Mouse (Mus musculus) forebrain, embryonic 13.5 days (tissue): Measurements from ENCODE around the gene Lrrfip2. TPM values are rescaled to one million over a fixed set of nuclear protein-coding genes. Genes with fewer than 3 reads are reported as not detected.

ENCODE experiments used
- ATAC-seq: fragments of 200-750 bp; cut with Nextera tagmentation; 2 replicates; pipeline ENCODE4 v1.8.0; 2017
- H3K27ac ChIP-seq: fragments of 300-500 bp; sonication (generic); 2 replicates; pipeline ENCODE4 v1.5.1; 2015; ENCODE audit warnings: inconsistent platforms, mild to moderate bottlenecking, moderate library complexity
- H3K27me3 ChIP-seq: fragments of 300-500 bp; sonication (generic); 2 replicates; pipeline ENCODE4 v1.6.1; 2015; ENCODE audit warnings: mild to moderate bottlenecking, inconsistent platforms
- H3K36me3 ChIP-seq: fragments of 300-500 bp; sonication (generic); 2 replicates; pipeline ENCODE4 v1.6.1; 2015; ENCODE audit warnings: mild to moderate bottlenecking, inconsistent platforms; ENCODE audit not compliant: poor library complexity, severe bottlenecking
- H3K4me1 ChIP-seq: fragments of 300-500 bp; sonication (generic); 2 replicates; pipeline ENCODE4 v1.6.1; 2015; ENCODE audit warnings: inconsistent platforms
- H3K4me2 ChIP-seq: fragments of 300-500 bp; sonication (generic); 2 replicates; pipeline ENCODE4 v1.6.1; 2015; ENCODE audit warnings: inconsistent platforms, mild to moderate bottlenecking, moderate library complexity
- H3K4me3 ChIP-seq: fragments of 300-500 bp; sonication (generic); 2 replicates; pipeline ENCODE4 v1.5.1; 2015; ENCODE audit warnings: mild to moderate bottlenecking, inconsistent platforms
- H3K9ac ChIP-seq: fragments of 300-500 bp; sonication (generic); 2 replicates; pipeline ENCODE4 v1.6.1; 2015; ENCODE audit warnings: mild to moderate bottlenecking, inconsistent platforms
- H3K9me3 ChIP-seq: fragments of 300-500 bp; sonication (generic); replicated peaks from 2 replicates; pipeline ENCODE4 v1.6.1; 2016; ENCODE audit warnings: inconsistent platforms
- WGBS: fragments of 180-500 bp; shearing (Covaris S2); methylation state at CpG from one replicate; pipeline ENCODE4 v1.1.7; 2015; 5-methylcytosine and 5-hydroxymethylcytosine counted together
- polyA plus RNA-seq: library from polyadenylated mRNA; unstranded; fragments of >200 nt; fragmentation: Nextera tagmentation; extraction: Ambion mirVana; gene quantifications from 2 replicates; pipeline ENCODE4 v1.2.1, GENCODE M21; 2015

The Lrrfip2 gene
- polyA plus RNA-seq, 1 experiment from 2014 or later = 42.1 TPM

DNA sequence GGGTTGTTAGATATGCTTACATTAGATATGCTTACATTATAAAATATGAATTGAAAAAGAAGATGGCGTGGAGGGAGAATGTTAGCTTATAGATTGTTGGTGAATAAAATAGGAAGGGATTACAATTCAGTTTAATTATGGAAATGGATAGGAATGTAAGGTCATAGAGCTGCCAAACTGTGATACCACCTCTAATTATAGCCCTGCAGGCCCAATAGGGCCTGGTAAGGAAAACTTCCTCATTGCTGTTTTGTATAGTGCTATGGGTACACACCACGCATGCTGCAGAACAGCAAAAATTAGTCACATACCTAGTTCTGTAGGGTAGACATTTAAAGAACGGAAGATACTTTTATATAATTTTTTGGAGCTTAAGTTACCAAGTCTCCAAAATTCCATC, 90.8 kb downstream of the Lrrfip2 start:
- ATAC-seq = no peak
- Histone ChIP-seq H3K9ac (no peak overlapping the region), H3K36me3 (peaks cover 11% of the 10 kb centered on the region; the same call in 1 of the 2 replicates), H3K4me2 (no peak overlapping the region), H3K9me3 (no peaks in the 10 kb centered on the region), H3K4me1 (no peaks in the 10 kb centered on the region), H3K27ac (no peak overlapping the region), H3K4me3 (no peak overlapping the region), H3K27me3 (no peaks in the 10 kb centered on the region)
- WGBS = 96% methylated on average over 3 of the region's 3 CpGs

DNA sequence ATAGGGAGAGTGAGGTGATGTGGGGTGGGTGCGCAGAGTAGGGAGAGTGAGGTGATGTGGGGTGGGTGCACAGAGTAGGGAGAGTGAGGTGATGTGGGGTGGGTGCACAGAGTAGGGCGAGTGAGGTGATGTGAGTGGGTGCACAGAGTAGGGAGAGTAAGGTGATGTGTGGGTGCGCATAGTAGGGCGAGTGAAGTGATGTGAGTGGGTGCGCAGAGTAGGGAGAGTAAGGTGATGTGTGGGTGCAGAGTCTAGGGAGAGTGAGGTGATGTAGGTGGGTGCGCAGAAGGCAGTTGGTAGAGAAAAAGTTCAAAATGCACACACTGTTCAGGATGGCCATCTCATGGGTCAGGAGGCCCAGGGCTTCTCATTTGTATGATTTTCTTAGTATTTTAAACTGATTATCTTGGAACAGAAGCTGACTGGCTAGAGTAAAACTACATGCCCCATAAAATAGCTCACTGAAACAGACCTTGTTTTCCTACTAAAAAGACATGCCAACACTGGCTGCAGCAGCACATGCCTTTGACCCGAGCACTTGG, 91.8 kb downstream of the Lrrfip2 start:
- H3K4me2 ChIP-seq = no peak overlapping the region
- H3K4me3 ChIP-seq = no peak overlapping the region
- peaks cover 17% of the 10 kb centered on the region; the same call in 1 of the 2 replicates for H3K36me3 ChIP-seq
- H3K9me3 ChIP-seq = no peaks in the 10 kb centered on the region
- H3K27ac ChIP-seq = no peak overlapping the region
- 95% methylated on average over 7 of the region's 7 CpGs for WGBS
- no peaks in the 10 kb centered on the region for H3K27me3 ChIP-seq
- H3K9ac ChIP-seq = no peak overlapping the region
- ATAC-seq = no peak
- no peaks in the 10 kb centered on the region for H3K4me1 ChIP-seq

DNA sequence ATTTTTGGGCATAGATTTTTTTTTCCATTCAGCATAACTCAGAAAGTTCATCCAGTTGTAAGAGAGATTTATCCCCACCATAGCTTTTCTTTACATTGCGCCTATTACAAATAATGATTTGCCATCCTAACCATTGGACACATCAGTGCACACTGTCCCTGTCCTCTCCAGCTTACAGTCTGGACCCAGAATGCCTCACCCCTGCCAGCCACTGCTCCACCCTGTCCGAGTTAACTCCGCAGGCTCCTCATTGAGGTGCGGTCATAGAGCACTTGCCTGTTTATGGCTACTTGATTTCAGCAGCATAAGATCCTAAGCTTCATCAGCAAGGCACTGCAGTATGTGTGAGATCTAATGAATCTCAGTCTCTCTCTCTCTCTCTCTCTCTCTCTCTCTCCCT, 93.0 kb downstream of the Lrrfip2 start:
- Histone ChIP-seq H3K27me3 (no peaks in the 10 kb centered on the region), H3K36me3 (peaks cover 28% of the 10 kb centered on the region; the same call in 1 of the 2 replicates), H3K9ac (no peak overlapping the region), H3K9me3 (no peaks in the 10 kb centered on the region), H3K27ac (no peak overlapping the region), H3K4me3 (no peak overlapping the region), H3K4me1 (no peaks in the 10 kb centered on the region), H3K4me2 (no peak overlapping the region)
- ATAC-seq = no peak
- 88% methylated on average over 4 of the region's 4 CpGs for WGBS

DNA sequence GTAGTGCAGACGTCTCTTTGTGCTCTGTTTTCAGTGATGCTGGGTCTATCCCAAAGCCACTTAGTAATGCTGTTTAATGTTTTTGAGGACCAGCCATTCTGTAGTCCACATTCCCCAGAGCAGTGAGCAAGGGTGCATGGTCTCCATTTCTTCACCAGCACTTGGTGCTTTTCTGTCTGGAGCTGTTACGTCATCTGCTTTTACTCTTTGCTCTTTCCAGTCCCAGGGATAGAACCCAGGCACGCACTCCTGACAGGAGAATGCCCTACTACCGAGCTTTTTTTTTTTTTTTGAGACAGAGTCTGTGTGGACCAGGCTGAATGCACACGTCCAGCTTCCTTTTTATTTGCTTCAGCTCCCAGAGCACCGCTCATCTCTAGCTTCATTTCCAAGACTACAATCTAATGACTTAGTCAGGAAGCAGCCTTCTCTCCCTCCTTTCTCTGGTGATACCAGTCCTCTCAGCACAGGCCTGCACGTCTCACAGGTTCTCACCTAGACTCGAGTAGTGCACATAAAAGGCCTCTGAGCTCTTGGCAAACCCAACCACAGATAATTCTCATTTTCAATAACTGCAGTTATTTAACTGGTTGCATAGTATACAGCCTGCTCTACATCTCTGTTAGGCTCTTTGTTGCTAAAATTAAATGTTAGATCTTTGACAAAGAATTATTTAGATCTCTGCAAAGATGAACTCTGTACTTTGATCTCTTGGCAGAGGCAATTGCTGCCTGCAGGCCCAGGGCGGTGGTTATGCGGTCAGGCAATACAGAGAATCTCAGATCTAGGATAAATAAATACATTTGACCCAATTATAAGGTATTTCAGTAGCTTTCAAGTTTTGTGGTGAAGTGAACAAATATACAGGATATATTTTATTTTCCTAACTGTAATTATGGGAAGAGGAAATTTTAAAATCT, 94.0 kb downstream of the Lrrfip2 start:
- no peak overlapping the region for H3K4me3 ChIP-seq
- WGBS = 86% methylated on average over 10 of the region's 10 CpGs

DNA sequence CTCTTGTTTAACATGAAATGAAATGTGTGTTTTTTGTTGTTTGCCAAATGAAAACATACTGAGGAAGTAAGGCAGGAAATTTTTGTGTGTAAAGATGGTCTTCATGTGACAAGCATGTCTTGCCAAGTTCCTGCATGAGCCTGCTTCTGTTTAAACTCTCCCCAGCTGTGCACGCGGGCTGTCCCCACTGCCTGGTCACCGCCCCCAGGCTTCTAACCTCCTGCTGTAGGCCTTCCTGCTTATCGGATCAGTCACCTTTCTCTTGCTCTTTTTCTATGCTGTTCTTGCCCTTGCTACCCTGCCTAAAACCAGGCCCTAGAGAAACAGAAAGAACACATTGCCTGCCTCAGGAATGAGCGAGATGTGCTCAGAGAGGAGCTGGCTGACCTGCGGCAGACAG, 96.1 kb downstream of the Lrrfip2 start:
- no peak overlapping the region for H3K4me3 ChIP-seq
- no peak overlapping the region for H3K27ac ChIP-seq
- 85% methylated on average over 6 of the region's 6 CpGs for WGBS
- H3K36me3 ChIP-seq = peaks cover 25% of the 10 kb centered on the region
- no peak overlapping the region for H3K9ac ChIP-seq
- no peaks in the 10 kb centered on the region for H3K27me3 ChIP-seq
- no peaks in the 10 kb centered on the region for H3K4me1 ChIP-seq
- no peak for ATAC-seq
- no peak overlapping the region for H3K4me2 ChIP-seq
- no peaks in the 10 kb centered on the region for H3K9me3 ChIP-seq

More for the DNA sequence above, 94.0 kb downstream of the Lrrfip2 start:
- Histone ChIP-seq H3K4me1 (no peaks in the 10 kb centered on the region), H3K27ac (no peak overlapping the region), H3K9ac (no peak overlapping the region), H3K36me3 (peaks cover 25% of the 10 kb centered on the region), H3K27me3 (no peaks in the 10 kb centered on the region), H3K4me2 (no peak overlapping the region), H3K9me3 (no peaks in the 10 kb centered on the region)
- ATAC-seq = no peak

DNA sequence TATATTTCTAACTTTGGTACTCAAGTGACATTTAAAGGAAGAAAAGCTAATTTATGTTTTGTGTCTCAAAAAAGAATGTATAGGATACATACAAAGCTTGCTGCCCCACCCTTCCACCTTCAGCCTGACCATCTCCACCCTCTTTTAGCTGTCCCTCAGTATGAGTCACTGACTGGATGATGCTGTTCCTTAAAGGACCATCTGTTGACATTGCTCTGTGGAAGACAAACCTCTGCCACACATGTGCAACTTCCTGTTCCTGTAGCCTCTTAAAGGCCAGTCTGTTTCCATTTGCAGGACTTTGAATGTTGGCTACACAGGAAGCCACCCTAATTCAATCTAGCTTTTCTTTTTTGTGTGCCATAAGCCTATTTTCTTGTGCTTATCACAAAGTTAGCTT, 99.0 kb downstream of the Lrrfip2 start:
- H3K9me3 ChIP-seq = no peaks in the 10 kb centered on the region
- H3K4me1 ChIP-seq = no peaks in the 10 kb centered on the region
- ATAC-seq = no peak
- H3K27ac ChIP-seq = no peak overlapping the region
- peaks cover 43% of the 10 kb centered on the region for H3K36me3 ChIP-seq
- no peak overlapping the region for H3K4me3 ChIP-seq
- H3K27me3 ChIP-seq = no peaks in the 10 kb centered on the region
- H3K9ac ChIP-seq = no peak overlapping the region
- H3K4me2 ChIP-seq = no peak overlapping the region

DNA sequence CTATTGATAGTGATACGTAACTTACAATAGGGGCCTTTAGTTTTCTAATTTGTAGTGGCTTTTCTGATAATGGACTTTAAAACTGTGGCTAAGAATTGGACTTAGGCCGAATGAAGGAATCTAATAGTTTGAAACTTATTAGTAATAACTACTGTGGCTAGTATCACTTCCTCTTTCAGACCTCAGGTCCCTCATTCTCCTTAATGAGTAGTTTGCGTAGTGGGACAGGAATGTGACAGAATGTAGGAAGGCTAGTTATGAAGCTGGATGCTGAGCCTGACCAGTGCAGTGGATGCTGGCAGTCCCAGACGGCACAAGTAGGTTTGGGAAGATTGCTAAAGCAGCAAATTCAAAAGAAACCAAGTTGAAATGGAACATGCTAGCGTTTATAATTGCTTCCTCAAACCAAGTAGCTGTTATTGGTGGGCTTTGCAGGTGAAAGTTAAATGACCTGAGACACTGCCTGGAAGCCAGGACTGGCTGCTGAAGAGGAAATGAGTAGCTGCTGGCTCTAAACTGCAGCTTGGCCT, 103.2 kb downstream of the Lrrfip2 start:
- H3K4me1 ChIP-seq = no peaks in the 10 kb centered on the region
- no peak for ATAC-seq
- H3K9ac ChIP-seq = no peak overlapping the region
- no peaks in the 10 kb centered on the region for H3K27me3 ChIP-seq
- no peak overlapping the region for H3K4me3 ChIP-seq
- H3K36me3 ChIP-seq = peaks cover 60% of the 10 kb centered on the region
- 95% methylated on average over 5 of the region's 5 CpGs for WGBS
- H3K4me2 ChIP-seq = no peak overlapping the region
- no peaks in the 10 kb centered on the region for H3K9me3 ChIP-seq
- no peak overlapping the region for H3K27ac ChIP-seq

DNA sequence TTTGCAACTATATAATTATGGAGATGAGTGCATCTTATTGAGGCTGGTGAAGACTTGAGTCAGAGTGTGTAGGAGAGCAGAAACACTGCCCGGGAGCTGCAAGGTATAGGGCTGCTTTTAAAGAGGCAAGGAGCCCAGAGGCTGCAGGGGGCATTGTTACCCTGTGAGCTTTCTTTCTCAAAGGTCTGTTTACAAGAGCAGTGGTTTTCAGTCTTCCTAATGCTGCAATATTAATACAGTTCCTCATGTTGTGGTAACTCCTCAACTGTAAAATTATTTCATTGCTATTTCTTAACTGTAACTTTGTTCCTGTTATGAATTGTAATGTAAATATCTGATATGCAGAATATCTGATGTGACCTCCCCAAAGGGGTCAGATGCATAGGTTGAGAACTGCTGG, 104.2 kb downstream of the Lrrfip2 start:
- no peaks in the 10 kb centered on the region for H3K4me1 ChIP-seq
- no peaks in the 10 kb centered on the region for H3K9me3 ChIP-seq
- WGBS = 86% methylated on average over 1 of the region's 1 CpGs
- no peaks in the 10 kb centered on the region for H3K27me3 ChIP-seq
- no peak overlapping the region for H3K4me3 ChIP-seq
- no peak overlapping the region for H3K4me2 ChIP-seq
- peaks cover 67% of the 10 kb centered on the region for H3K36me3 ChIP-seq
- H3K27ac ChIP-seq = no peak overlapping the region
- H3K9ac ChIP-seq = no peak overlapping the region
- ATAC-seq = no peak

DNA sequence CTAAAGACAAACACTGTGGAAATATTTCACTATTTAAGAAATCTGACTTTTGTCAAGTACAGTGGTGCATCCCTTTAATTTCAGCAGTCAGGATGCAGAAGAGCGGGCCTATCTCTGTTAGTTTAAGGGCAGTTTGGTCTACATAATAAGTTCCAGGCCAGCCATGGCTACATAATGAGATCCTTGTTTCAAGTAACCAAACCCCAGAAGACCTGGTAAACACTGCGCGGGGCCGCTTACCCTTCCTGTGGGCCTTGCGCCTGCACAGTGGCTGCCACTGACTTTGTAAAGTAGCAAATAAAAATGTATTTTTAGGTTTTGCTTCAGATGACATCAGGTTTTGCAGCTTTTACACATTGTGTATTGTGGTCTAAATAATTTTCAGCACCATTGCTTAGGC, 106.0 kb downstream of the Lrrfip2 start:
- H3K27ac ChIP-seq = no peak overlapping the region
- ATAC-seq = no peak
- no peaks in the 10 kb centered on the region for H3K27me3 ChIP-seq
- H3K4me2 ChIP-seq = no peak overlapping the region
- H3K36me3 ChIP-seq = peaks cover 82% of the 10 kb centered on the region
- 97% methylated on average over 5 of the region's 5 CpGs for WGBS
- H3K4me3 ChIP-seq = no peak overlapping the region
- no peaks in the 10 kb centered on the region for H3K4me1 ChIP-seq
- H3K9ac ChIP-seq = no peak overlapping the region
- no peaks in the 10 kb centered on the region for H3K9me3 ChIP-seq

DNA sequence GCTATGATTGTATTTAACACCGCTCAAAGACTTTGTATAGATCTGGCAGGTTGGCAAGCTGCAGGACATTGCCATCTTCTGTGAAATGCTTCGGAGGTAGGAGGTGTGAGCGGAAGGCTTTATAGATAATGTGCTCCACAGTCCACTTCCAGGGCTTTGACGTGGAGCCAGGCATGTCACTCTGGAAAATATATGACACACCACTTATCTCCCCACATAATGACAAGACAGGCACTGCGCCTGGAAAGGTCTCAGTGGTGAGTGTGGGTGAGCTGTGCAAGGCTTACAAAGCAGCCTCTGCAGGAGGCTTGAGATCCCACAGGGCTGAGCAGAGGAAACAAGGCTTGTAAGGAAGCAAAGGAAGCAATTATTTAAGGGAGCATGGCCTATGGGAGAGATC, 111.1 kb downstream of the Lrrfip2 start:
- H3K4me2 ChIP-seq = no peak overlapping the region
- no peak for ATAC-seq
- no peaks in the 10 kb centered on the region for H3K9me3 ChIP-seq
- peaks cover 79% of the 10 kb centered on the region for H3K36me3 ChIP-seq
- WGBS = 91% methylated on average over 5 of the region's 5 CpGs
- H3K27ac ChIP-seq = no peak overlapping the region
- H3K4me3 ChIP-seq = no peak overlapping the region
- H3K27me3 ChIP-seq = no peaks in the 10 kb centered on the region
- no peak overlapping the region for H3K9ac ChIP-seq
- no peaks in the 10 kb centered on the region for H3K4me1 ChIP-seq

DNA sequence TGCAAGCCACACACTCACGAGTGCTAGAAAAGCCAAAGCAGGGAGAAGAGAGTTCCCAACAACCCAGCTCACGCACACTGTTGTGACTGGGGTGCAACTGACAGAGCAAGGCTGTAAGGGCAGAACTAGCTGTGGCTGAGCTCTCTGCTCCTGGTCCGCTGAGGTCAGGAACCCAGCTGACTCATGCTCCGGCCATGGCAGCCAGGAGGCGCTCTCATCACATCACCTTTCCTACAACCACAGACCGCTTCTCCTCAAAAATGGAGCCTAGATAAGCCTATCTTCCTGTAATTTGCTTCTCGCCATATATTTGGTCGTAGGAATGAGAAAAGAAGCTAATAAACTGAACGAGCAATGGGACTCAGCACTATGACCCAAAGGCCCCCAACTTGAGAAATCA, 117.3 kb downstream of the Lrrfip2 start:
- Histone ChIP-seq H3K36me3 (peaks cover 79% of the 10 kb centered on the region), H3K9me3 (no peaks in the 10 kb centered on the region), H3K9ac (no peak overlapping the region), H3K27me3 (no peaks in the 10 kb centered on the region), H3K27ac (no peak overlapping the region), H3K4me3 (no peak overlapping the region), H3K4me2 (no peak overlapping the region), H3K4me1 (no peaks in the 10 kb centered on the region)
- 90% methylated on average over 9 of the region's 9 CpGs for WGBS
- no peak for ATAC-seq

DNA sequence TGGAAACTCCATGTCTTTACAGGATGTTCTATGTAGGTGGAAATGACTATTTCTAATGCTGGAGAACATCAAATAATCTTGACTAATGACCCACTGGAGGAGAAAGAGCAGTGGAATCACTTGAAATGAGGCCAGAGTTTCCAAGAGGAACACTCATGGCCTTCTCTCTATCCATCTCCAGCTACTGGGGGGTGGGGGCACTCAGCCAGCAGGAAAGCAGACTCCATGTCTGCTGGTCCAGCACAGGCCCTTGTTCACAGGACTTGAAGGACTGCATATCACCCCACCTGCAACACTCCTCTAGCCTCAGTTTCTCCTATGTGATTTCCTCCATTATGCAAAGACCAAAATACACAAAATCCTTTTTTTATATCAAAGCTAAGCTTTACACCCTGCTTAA, 120.3 kb downstream of the Lrrfip2 start:
- H3K4me1 ChIP-seq = no peaks in the 10 kb centered on the region
- H3K4me3 ChIP-seq = no peak overlapping the region
- H3K27ac ChIP-seq = no peak overlapping the region
- no peak for ATAC-seq
- H3K9me3 ChIP-seq = no peaks in the 10 kb centered on the region
- peaks cover 84% of the 10 kb centered on the region for H3K36me3 ChIP-seq
- H3K27me3 ChIP-seq = no peaks in the 10 kb centered on the region
- no peak overlapping the region for H3K4me2 ChIP-seq
- no peak overlapping the region for H3K9ac ChIP-seq
